Mouse (Mus musculus): ENCODE data around the gene Gm9913. TPM values are rescaled to one million over a fixed set of nuclear protein-coding genes. Genes with fewer than 3 reads are reported as not detected.

Gene Gm9913
- total RNA-seq, 2 experiments from 2014 or later, result 0.11 to 0.14 TPM

DNA sequence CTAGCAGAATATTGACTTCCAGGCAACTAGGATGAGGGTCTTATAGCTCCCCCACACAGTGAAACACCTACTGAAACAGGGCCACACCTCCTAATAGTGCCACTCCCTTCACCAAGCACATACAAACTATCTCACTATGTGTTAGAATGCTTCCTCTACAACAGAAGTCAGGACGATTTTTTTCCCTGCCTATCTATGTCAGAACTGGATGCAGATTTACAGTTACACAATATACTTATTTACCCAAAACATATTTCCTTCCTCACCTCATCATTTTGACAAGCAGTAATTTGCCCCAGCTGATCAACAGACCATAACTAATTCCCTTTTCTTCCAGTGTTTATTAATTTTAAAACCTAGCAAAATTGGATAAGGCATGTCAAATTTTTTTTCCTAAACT lies 38.8 kb downstream of the Gm9913 start:
- DNase-seq, result no peak
- intact Hi-C loops (cut with DNase I), result no loop called here

- DNase-seq, result no peak
- intact Hi-C loops (cut with DNase I), result no loop called here
Measured at GRCm38 (mm10) chr2:125544986-125545385, 40.1 kb downstream of the Gm9913 start.

DNA sequence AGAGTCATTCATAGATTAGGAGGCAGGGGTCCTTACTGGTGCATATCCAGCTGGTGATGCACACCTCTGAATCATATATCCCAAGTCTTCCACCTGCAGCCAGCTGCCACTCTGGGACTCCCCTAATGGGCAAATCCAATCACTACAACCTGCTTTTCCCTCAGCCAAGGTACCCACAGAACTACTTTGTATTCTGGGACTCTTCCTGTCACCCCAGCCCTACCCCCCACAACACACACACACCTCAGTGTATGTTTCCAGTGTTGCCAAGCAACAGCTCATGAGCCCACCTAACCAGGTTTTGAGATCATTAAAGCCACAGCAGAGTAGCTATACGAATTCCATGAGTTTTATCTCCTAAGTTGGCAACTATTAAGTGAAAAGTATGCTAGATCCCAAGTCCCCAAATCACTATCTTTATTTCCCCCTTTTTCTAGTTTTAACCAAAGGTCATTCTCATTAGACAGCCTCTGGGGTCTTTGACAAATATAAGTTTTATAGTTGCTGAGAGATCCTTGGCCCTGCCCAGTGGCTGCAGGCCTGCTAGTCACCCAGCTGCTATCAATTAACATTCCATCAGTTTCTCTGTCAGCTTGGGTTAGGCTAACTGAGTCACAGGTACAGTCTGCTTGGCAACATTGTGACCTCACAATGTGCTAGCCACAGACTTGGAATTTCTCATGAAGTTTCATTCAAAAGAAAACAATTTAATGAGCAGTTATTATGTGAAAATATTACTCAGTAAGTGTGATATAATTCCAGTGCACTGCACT lies 44.1 kb downstream of the Gm9913 start:
- intact Hi-C loops (cut with DNase I), result no loop called here
- no peak for DNase-seq

- no peak for DNase-seq
- intact Hi-C loops (cut with DNase I), result no loop called here
Measured at GRCm38 (mm10) chr2:125555830-125556229, 50.9 kb downstream of the Gm9913 start.

Other genes with a start within 250 kb of the Gm9913 start
- 10 to 100 TPM; 58.3 to 66.6 TPM for gene Fbn1, start 2.9 kb downstream of the Gm9913 start, total RNA-seq (2021)
- gene Cep152, start 120.0 kb downstream of the Gm9913 start, total RNA-seq (2021), result 1 to 10 TPM; 1.4 TPM
- gene Eid1, start 168.0 kb downstream of the Gm9913 start, total RNA-seq (2021), result 10 to 100 TPM; 52.2 to 58.0 TPM
- gene Shc4, start 219.1 kb downstream of the Gm9913 start, total RNA-seq (2021), result under 1 TPM; 0.42 to 0.51 TPM

Measured in heart, postnatal 36 days (tissue).